Mouse (Mus musculus) myocyte (in vitro differentiated cells): ENCODE data around the gene Gm20696. TPM values are rescaled to one million over a fixed set of nuclear protein-coding genes. Genes with fewer than 3 reads are reported as not detected.

Source experiments
- H3K27me3 ChIP-seq: one replicate; pipeline ENCODE4 v1.6.1; 2011; ENCODE audit not compliant: control insufficient read depth, insufficient read depth, insufficient read length
- H3K36me3 ChIP-seq: one replicate; pipeline ENCODE4 v1.6.1; 2011; ENCODE audit not compliant: control insufficient read depth, insufficient read depth
- H3K4me2 ChIP-seq: one replicate; pipeline ENCODE4 v1.6.1; 2011; ENCODE audit warnings: low read depth, control low read depth
- H3K4me3 ChIP-seq: one replicate; pipeline ENCODE4 v1.5.1; 2011; ENCODE audit warnings: mild to moderate bottlenecking, control low read depth, moderate library complexity
- H3K79me2 ChIP-seq: one replicate; pipeline ENCODE4 v1.6.1; 2011; ENCODE audit not compliant: control insufficient read depth, insufficient read depth
- H3ac ChIP-seq: one replicate; pipeline ENCODE4 v1.6.1; 2011; ENCODE audit not compliant: control insufficient read depth, insufficient read length
- CEBPB ChIP-seq: IDR thresholded peaks from 2 replicates; pipeline ENCODE4 v1.6.1; 2011; ENCODE audit warnings: mild to moderate bottlenecking, moderate library complexity; ENCODE audit not compliant: poor library complexity, insufficient read depth, severe bottlenecking
- E2F4 ChIP-seq: IDR thresholded peaks from one replicate; pipeline ENCODE4 v1.6.1; 2011; ENCODE audit warnings: mild to moderate bottlenecking, control low read depth, moderate library complexity; ENCODE audit not compliant: insufficient read depth
- MAX ChIP-seq: IDR thresholded peaks from one replicate; pipeline ENCODE4 v1.6.1; 2011; ENCODE audit warnings: low read depth, mild to moderate bottlenecking, control low read depth
- MYOD1 ChIP-seq, 3 experiments: IDR thresholded peaks; one replicate each; pipeline ENCODE4 v1.6.1; 2011; ENCODE audit warnings: control low read depth in 2 of 3, low read depth in 2 of 3, mild to moderate bottlenecking in 2 of 3, moderate library complexity in 1 of 3; ENCODE audit not compliant: insufficient read length in 2 of 3, control insufficient read depth in 1 of 3
- MYOG ChIP-seq, 3 experiments: IDR thresholded peaks; one replicate each; pipeline ENCODE4 v1.6.1; 2011; ENCODE audit warnings: control low read depth in 2 of 3, low read depth in 2 of 3, mild to moderate bottlenecking in 2 of 3; ENCODE audit not compliant: insufficient read length in 2 of 3, control insufficient read depth in 1 of 3, insufficient read depth in 1 of 3
- POLR2A ChIP-seq: IDR thresholded peaks from one replicate; pipeline ENCODE4 v1.6.1; 2011; ENCODE audit warnings: low read depth, mild to moderate bottlenecking, control low read depth, moderate library complexity; ENCODE audit not compliant: insufficient read length
- POLR2AphosphoS2 ChIP-seq: IDR thresholded peaks from one replicate; pipeline ENCODE4 v1.6.1; 2011; ENCODE audit warnings: low read depth, control low read depth; ENCODE audit not compliant: insufficient read length
- REST ChIP-seq: IDR thresholded peaks from one replicate; pipeline ENCODE4 v1.6.1; 2011; ENCODE audit warnings: mild to moderate bottlenecking, control low read depth, moderate library complexity; ENCODE audit not compliant: insufficient read depth, insufficient read length
- SRF ChIP-seq: IDR thresholded peaks from one replicate; pipeline ENCODE4 v1.6.1; 2011; ENCODE audit warnings: low read depth; ENCODE audit not compliant: control insufficient read depth, insufficient read length
- TCF12 ChIP-seq: IDR thresholded peaks from one replicate; pipeline ENCODE4 v1.6.1; 2011; ENCODE audit warnings: mild to moderate bottlenecking, control low read depth; ENCODE audit not compliant: poor library complexity, insufficient read depth, severe bottlenecking
- TCF3 ChIP-seq: IDR thresholded peaks from one replicate; pipeline ENCODE4 v1.6.1; 2011; ENCODE audit warnings: low read depth, control low read depth; ENCODE audit not compliant: insufficient read length
- USF1 ChIP-seq: IDR thresholded peaks from one replicate; pipeline ENCODE4 v1.6.1; 2011; ENCODE audit warnings: low read depth, mild to moderate bottlenecking, control low read depth, moderate library complexity
- polyA plus RNA-seq: library from polyadenylated mRNA; unstranded; fragments of >200 nt; fragmentation: generic; extraction: Trizol; gene quantifications from one replicate; pipeline ENCODE4 v1.2.1, GENCODE M21; 2012; ENCODE audit warnings: missing spikeins

Gene Gm20696
- polyA plus RNA-seq, 1 experiment = 0.13 TPM

DNA sequence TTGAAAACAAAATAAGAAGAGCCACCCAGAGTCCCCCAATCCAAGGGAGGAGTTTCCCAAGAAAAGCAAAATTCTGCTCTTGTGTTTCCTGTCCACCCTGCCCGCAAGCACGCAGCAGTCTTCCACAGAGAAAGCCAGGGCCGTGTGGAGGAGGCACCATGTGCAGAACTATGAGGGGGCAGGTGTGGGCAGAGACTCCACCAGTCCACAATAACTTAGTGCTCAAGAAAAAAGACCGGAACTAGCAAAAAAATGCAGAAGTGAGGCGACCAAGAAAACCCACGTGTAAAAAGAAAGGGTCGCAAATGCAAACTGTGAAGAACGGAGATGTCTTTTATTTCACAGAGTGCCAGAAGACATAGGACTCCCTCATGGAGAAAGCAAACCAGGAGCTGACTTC is 371.1 kb downstream of the Gm20696 start:
- Histone ChIP-seq H3K4me2 (no peak overlapping the region), H3ac (no peak overlapping the region), H3K4me3 (no peak overlapping the region), H3K27me3 (no peaks in the 10 kb centered on the region), H3K79me2 (no peaks in the 10 kb centered on the region), H3K36me3 (no peaks in the 10 kb centered on the region)
- TF ChIP-seq POLR2AphosphoS2 (no peak), POLR2A (no peak), TCF3 (no peak), MYOG (IDR thresholded peaks at IDR 0.05; ENCODE audit: control insufficient read depth in 1 of 3, insufficient read depth in 1 of 3, insufficient read length in 2 of 3, low read depth in 2 of 3) (no peak), MAX (no peak), REST (no peak), MYOD1 (IDR thresholded peaks at IDR 0.05; ENCODE audit: control insufficient read depth in 1 of 3, insufficient read length in 2 of 3, low read depth in 2 of 3) (no peak), CEBPB (no peak), USF1 (no peak), SRF (no peak), E2F4 (no peak)

- Histone ChIP-seq H3ac (no peak overlapping the region), H3K4me2 (no peak overlapping the region), H3K79me2 (no peaks in the 10 kb centered on the region), H3K27me3 (no peaks in the 10 kb centered on the region), H3K4me3 (no peak overlapping the region), H3K36me3 (no peaks in the 10 kb centered on the region)
- no peak for TF ChIP-seq E2F4
- no peak for TF ChIP-seq MYOD1 (IDR thresholded peaks at IDR 0.05; ENCODE audit: control insufficient read depth in 1 of 3, insufficient read length in 2 of 3, low read depth in 2 of 3)
- TF ChIP-seq POLR2A = no peak
- no peak for TF ChIP-seq MYOG (IDR thresholded peaks at IDR 0.05; ENCODE audit: control insufficient read depth in 1 of 3, insufficient read depth in 1 of 3, insufficient read length in 2 of 3, low read depth in 2 of 3)
These were observed 377.4 kb downstream of the Gm20696 start for GRCm38 (mm10) chr6:99289220-99289619.

DNA sequence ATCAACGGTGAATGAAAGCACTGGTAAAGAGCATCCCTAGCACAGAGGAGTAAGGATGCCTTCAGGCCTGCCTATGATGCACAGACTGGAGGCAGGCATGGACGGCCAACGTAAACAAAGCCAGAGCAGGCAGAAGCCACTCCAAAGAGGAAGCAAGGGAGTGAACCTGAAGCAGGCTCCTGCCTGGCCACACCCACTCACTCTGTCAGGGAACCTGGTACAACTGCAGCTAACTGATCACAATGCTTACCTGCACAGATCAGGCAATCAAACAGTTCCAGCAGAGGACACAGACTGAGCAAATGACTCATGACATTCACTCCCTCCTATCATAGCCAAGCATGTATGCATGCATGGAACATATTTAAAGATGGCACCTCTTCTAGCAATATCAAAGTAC is 381.6 kb downstream of the Gm20696 start:
- Histone ChIP-seq H3K4me3 (no peak overlapping the region), H3K79me2 (no peaks in the 10 kb centered on the region), H3K36me3 (no peaks in the 10 kb centered on the region), H3ac (no peak overlapping the region), H3K4me2 (no peak overlapping the region), H3K27me3 (no peaks in the 10 kb centered on the region)
- TF ChIP-seq MYOG (IDR thresholded peaks at IDR 0.05; ENCODE audit: control insufficient read depth in 1 of 3, insufficient read depth in 1 of 3, insufficient read length in 2 of 3, low read depth in 2 of 3) (no peak), TCF12 (no peak), POLR2A (no peak), SRF (no peak), MAX (no peak), MYOD1 (IDR thresholded peaks at IDR 0.05; ENCODE audit: control insufficient read depth in 1 of 3, insufficient read length in 2 of 3, low read depth in 2 of 3) (no peak), POLR2AphosphoS2 (no peak), REST (no peak), CEBPB (no peak), TCF3 (no peak), USF1 (no peak), E2F4 (no peak)

GRCm38 (mm10) chr6:99284019-99284418 is 382.6 kb downstream of the Gm20696 start:
- H3K27me3 ChIP-seq = no peaks in the 10 kb centered on the region
- TF ChIP-seq MYOD1 (IDR thresholded peaks at IDR 0.05; ENCODE audit: control insufficient read depth in 1 of 3, insufficient read length in 2 of 3, low read depth in 2 of 3) = no peak
- no peak overlapping the region for H3K4me2 ChIP-seq
- no peaks in the 10 kb centered on the region for H3K36me3 ChIP-seq
- H3K79me2 ChIP-seq = no peaks in the 10 kb centered on the region
- H3K4me3 ChIP-seq = no peak overlapping the region
- H3ac ChIP-seq = no peak overlapping the region

DNA sequence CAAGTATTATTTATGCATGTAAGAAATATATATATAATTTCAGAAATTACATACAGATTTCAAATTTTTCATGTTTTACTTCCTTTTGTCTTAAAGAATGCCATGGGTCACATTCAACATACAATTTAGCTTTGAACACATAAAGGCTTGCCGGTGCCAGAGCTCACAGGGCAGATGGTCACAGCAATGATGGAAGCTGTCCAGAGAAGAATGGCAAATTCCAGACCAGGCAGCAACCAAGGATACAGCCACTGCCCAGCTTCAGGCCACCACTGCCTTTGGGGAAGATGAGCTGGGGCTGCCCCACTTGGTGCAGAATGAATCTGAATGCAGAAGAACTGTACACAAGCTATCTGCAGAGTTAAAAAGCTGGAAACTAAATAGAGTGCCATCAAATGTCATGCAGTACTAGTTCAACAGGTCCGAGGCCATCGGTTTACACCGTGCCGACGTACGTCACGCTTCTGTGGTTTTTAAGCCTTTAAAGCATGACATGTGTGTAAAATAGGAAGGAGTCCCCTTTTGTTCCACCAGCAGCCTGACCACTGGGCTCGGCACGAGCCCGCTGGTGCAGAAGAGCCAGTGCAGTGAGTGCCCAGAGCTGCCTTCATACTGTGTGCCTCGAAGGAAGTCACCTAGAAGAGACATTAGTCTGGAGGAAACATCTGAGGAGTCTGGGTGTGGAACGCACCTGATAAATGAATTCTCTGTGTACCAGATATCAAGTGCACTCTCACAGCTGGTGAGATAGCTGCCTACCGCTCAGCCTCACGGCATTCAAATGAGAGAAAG is 383.5 kb downstream of the Gm20696 start:
- TF ChIP-seq REST (no peak), CEBPB (no peak), MAX (no peak), TCF12 (no peak), MYOG (IDR thresholded peaks at IDR 0.05; ENCODE audit: control insufficient read depth in 1 of 3, insufficient read depth in 1 of 3, insufficient read length in 2 of 3, low read depth in 2 of 3) (no peak), USF1 (no peak), E2F4 (no peak), POLR2A (no peak), MYOD1 (IDR thresholded peaks at IDR 0.05; ENCODE audit: control insufficient read depth in 1 of 3, insufficient read length in 2 of 3, low read depth in 2 of 3) (no peak), TCF3 (no peak), SRF (no peak), POLR2AphosphoS2 (no peak)
- Histone ChIP-seq H3K36me3 (no peaks in the 10 kb centered on the region), H3K79me2 (no peaks in the 10 kb centered on the region), H3K27me3 (no peaks in the 10 kb centered on the region), H3K4me3 (no peak overlapping the region), H3ac (no peak overlapping the region), H3K4me2 (no peak overlapping the region)
